Mouse (Mus musculus): ENCODE measurements around the gene Gtpbp3. TPM values are rescaled to one million over a fixed set of nuclear protein-coding genes. Genes with fewer than 3 reads are reported as not detected.

Gene Gtpbp3
- polyA plus RNA-seq, 1 experiment from 2014 or later = 20.0 TPM

DNA sequence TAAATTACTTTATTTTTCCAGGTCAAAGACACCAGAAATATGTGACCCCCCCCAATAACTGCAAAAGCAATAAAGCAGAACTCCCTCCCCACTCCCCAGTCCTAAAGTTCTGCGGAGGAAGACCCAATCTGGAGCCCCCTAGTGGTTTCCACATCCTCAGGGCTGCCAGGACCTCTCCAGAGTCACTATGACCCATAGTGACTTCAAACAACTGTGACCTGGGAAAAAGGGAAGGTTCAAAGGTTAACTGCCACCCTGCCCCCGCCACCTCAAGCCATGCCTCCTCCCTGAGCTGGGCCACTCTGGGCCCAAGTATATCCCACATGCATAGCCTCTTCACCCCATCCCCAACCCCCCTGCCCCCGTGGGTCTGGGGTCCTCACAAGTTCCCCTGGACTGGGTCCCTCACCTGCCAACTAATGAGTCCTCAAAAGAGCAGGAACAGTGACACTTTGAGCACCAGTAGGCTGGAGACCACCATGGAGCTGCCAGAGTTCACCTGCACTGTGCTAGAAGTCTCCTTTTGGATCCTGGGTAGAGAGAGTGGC, 46.4 kb downstream of the Gtpbp3 start:
- 40% methylated on average over 3 of the region's 3 CpGs for WGBS
- Histone ChIP-seq H3K9me3 (replicated peaks) (no peaks in the 10 kb centered on the region), H3K27me3 (ENCODE audit: low read depth, poor library complexity, severe bottlenecking) (peaks cover 44% of the 10 kb centered on the region), H3K4me1 (peaks cover 18% of the 10 kb centered on the region), H3K27ac (replicated peaks) (no peak overlapping the region), H3K36me3 (no peaks in the 10 kb centered on the region), H3K4me3 (no peak overlapping the region)
- DNase-seq (ENCODE audit: low spot score) = no peak

GRCm38 (mm10) chr8:71535663-71536062, 47.8 kb downstream of the Gtpbp3 start:
- WGBS = 65% methylated on average over 5 of the region's 5 CpGs
- H3K36me3 ChIP-seq = no peaks in the 10 kb centered on the region
- no peaks in the 10 kb centered on the region for H3K9me3 ChIP-seq (replicated peaks)
- no peak overlapping the region for H3K4me3 ChIP-seq
- H3K27me3 ChIP-seq (ENCODE audit: low read depth, poor library complexity, severe bottlenecking) = peaks cover 44% of the 10 kb centered on the region
- no peak for DNase-seq (ENCODE audit: low spot score)
- no peak overlapping the region for H3K27ac ChIP-seq (replicated peaks)
- H3K4me1 ChIP-seq = peaks cover 18% of the 10 kb centered on the region

- no peaks in the 10 kb centered on the region for H3K9me3 ChIP-seq (replicated peaks)
- H3K4me3 ChIP-seq = peak within 1 kb of the TSS; percentile 50
- peaks cover 18% of the 10 kb centered on the region for H3K4me1 ChIP-seq
- peaks cover 44% of the 10 kb centered on the region for H3K27me3 ChIP-seq (ENCODE audit: low read depth, poor library complexity, severe bottlenecking)
- H3K36me3 ChIP-seq = no peaks in the 10 kb centered on the region
- peak within 1 kb of the TSS; percentile 46; the same call in 1 of the 2 replicates for H3K27ac ChIP-seq (replicated peaks)
- peak; percentile 72 for DNase-seq (ENCODE audit: low spot score)
- 3% methylated on average over 37 of the region's 37 CpGs for WGBS
Observed at GRCm38 (mm10) chr8:71537028-71537867, 49.3 kb downstream of the Gtpbp3 start, which contains the start of gene Bst2. TSS of gene Bst2 (minus strand) at chr8:71537456.

DNA sequence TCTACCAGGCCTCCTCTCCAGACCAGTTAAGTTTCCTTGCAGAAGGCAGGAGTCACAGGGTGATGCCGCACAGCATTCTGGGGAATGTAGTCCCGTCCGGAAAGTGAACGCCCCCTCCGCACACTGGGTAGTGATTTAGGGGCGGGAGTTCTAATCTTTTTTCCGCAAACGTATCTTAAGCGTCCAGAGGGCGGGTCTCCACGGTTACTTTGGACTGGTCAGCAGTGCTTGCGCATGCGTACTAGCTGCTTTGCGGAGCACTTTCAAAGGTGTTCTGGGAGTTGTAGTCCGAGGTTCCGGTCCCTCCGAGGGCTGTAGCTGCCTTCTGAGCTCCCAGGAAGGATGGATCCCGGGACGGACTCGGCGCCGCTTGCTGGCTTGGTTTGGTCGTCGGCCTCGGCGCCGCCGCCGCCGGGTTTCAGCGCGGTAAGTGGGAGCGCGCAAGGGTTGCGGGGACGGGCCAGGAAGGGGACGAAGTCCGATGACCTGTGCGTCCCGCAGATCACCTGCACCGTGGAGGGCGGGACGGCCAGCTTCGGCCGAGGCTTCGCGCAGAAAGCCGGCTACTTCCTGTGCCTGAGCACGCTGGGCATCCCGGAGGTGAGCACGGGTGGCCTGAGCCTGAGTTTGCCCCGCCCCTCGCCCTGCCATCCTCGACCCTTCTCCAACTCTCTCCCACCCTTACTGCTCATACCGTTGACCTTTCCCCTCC, 54.9 kb downstream of the Gtpbp3 start, which contains the start of gene Mvb12a:
Gene Mvb12a, plus strand, starts transcription at position 291 of the 712 bp plus-strand sequence.
- peaks cover 27% of the 10 kb centered on the region for H3K36me3 ChIP-seq

GRCm38 (mm10) chr8:71543755-71544154, 55.9 kb downstream of the Gtpbp3 start:
- H3K4me3 ChIP-seq = peak overlapping the region; percentile 74
- H3K4me1 ChIP-seq = peaks cover 14% of the 10 kb centered on the region
- H3K27ac ChIP-seq (replicated peaks) = no peak overlapping the region
- H3K36me3 ChIP-seq = peaks cover 36% of the 10 kb centered on the region
- DNase-seq (ENCODE audit: low spot score) = no peak
- WGBS = 89% methylated on average over 9 of the region's 9 CpGs
- peaks cover under 1% of the 10 kb centered on the region; the same call in 1 of the 2 replicates for H3K27me3 ChIP-seq (ENCODE audit: low read depth, poor library complexity, severe bottlenecking)
- no peaks in the 10 kb centered on the region for H3K9me3 ChIP-seq (replicated peaks)

More for the DNA sequence above, 54.9 kb downstream of the Gtpbp3 start, which contains the start of gene Mvb12a:
- H3K27me3 ChIP-seq (ENCODE audit: low read depth, poor library complexity, severe bottlenecking) = peaks cover 10% of the 10 kb centered on the region
- WGBS = under 1% methylated on average over 55 of the region's 55 CpGs
- H3K4me3 ChIP-seq = peak within 1 kb of the TSS; percentile 74
- peak; percentile 97 for DNase-seq (ENCODE audit: low spot score)
- peak within 1 kb of the TSS; percentile 79 for H3K27ac ChIP-seq (replicated peaks)
- peaks cover 18% of the 10 kb centered on the region for H3K4me1 ChIP-seq
- H3K9me3 ChIP-seq (replicated peaks) = no peaks in the 10 kb centered on the region

DNA sequence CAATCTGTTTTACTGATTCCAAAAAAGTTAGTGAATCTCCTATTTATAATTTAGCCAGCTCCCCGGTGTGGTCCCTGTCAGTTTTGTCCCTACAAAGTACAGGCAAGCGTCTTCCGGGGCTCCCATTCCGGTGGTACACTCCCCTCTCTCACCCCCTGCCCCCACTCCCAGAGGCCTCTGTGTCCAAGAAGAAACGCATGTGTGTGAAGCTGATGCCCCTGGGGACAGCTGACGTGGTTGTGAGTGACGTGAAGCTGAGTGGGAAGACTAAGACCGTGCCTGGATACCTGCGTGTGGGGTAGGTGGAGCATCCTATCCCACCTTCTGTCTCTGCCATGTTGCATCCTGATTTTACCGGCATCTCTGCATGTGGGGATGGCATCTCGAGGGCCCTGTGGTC, 57.1 kb downstream of the Gtpbp3 start:
- Histone ChIP-seq H3K9me3 (replicated peaks) (no peaks in the 10 kb centered on the region), H3K27me3 (ENCODE audit: low read depth, poor library complexity, severe bottlenecking) (no peaks in the 10 kb centered on the region), H3K27ac (replicated peaks) (no peak overlapping the region), H3K36me3 (peaks cover 37% of the 10 kb centered on the region), H3K4me1 (peaks cover 14% of the 10 kb centered on the region), H3K4me3 (no peak overlapping the region)
- no peak for DNase-seq (ENCODE audit: low spot score)
- 93% methylated on average over 11 of the region's 11 CpGs for WGBS

GRCm38 (mm10) chr8:71547590-71547989, 59.7 kb downstream of the Gtpbp3 start:
- Histone ChIP-seq H3K9me3 (replicated peaks) (no peaks in the 10 kb centered on the region), H3K36me3 (peaks cover 37% of the 10 kb centered on the region), H3K4me1 (peaks cover 14% of the 10 kb centered on the region), H3K27me3 (ENCODE audit: low read depth, poor library complexity, severe bottlenecking) (no peaks in the 10 kb centered on the region), H3K27ac (replicated peaks) (no peak overlapping the region), H3K4me3 (no peak overlapping the region)
- no peak for DNase-seq (ENCODE audit: low spot score)
- 86% methylated on average over 7 of the region's 7 CpGs for WGBS

Other genes starting within 250 kb of the Gtpbp3 start
- 24.6 and 25.3 TPM in 2 replicates for gene Myo9b, start 215.4 kb upstream of the Gtpbp3 start, polyA plus RNA-seq (2016; fragmentation: Nextera tagmentation; extraction: Ambion mirVana)
- gene Haus8, start 215.2 kb upstream of the Gtpbp3 start, polyA plus RNA-seq (2016; fragmentation: Nextera tagmentation; extraction: Ambion mirVana) = 60.8 and 61.4 TPM in 2 replicates
- gene Use1, start 121.3 kb upstream of the Gtpbp3 start, polyA plus RNA-seq (2016; fragmentation: Nextera tagmentation; extraction: Ambion mirVana) = 68.5 and 74.3 TPM in 2 replicates
- gene Ocel1, start 116.8 kb upstream of the Gtpbp3 start, polyA plus RNA-seq (2016; fragmentation: Nextera tagmentation; extraction: Ambion mirVana) = 4.9 and 6.1 TPM in 2 replicates
- gene Nr2f6, start 106.1 kb upstream of the Gtpbp3 start, polyA plus RNA-seq (2016; fragmentation: Nextera tagmentation; extraction: Ambion mirVana) = 74.7 and 110 TPM in 2 replicates
- 5.0 and 6.3 TPM in 2 replicates for gene Ushbp1, start 92.3 kb upstream of the Gtpbp3 start, polyA plus RNA-seq (2016; fragmentation: Nextera tagmentation; extraction: Ambion mirVana)
- 112 TPM in 2 replicates for gene Babam1, start 91.2 kb upstream of the Gtpbp3 start, polyA plus RNA-seq (2016; fragmentation: Nextera tagmentation; extraction: Ambion mirVana)
- gene Ankle1, start 82.1 kb upstream of the Gtpbp3 start, polyA plus RNA-seq (2016; fragmentation: Nextera tagmentation; extraction: Ambion mirVana) = 49.6 and 51.6 TPM in 2 replicates
- gene Abhd8, start 24.4 kb upstream of the Gtpbp3 start, polyA plus RNA-seq (2016; fragmentation: Nextera tagmentation; extraction: Ambion mirVana) = 75.0 and 78.3 TPM in 2 replicates
- gene Mrpl34, start 23.1 kb upstream of the Gtpbp3 start, polyA plus RNA-seq (2016; fragmentation: Nextera tagmentation; extraction: Ambion mirVana) = 230 and 238 TPM in 2 replicates
- 131 and 141 TPM in 2 replicates for gene Dda1, start 18.9 kb upstream of the Gtpbp3 start, polyA plus RNA-seq (2016; fragmentation: Nextera tagmentation; extraction: Ambion mirVana)
- 3.0 and 3.4 TPM in 2 replicates for gene Ano8, start 2.1 kb upstream of the Gtpbp3 start, polyA plus RNA-seq (2016; fragmentation: Nextera tagmentation; extraction: Ambion mirVana)
- 39.4 and 45.2 TPM in 2 replicates for gene Plvap, start 23.6 kb downstream of the Gtpbp3 start, polyA plus RNA-seq (2016; fragmentation: Nextera tagmentation; extraction: Ambion mirVana)
- 0.14 and 0.28 TPM in 2 replicates for gene Ccdc194, start 37.6 kb downstream of the Gtpbp3 start, polyA plus RNA-seq (2016; fragmentation: Nextera tagmentation; extraction: Ambion mirVana)
- gene Bst2, start 49.4 kb downstream of the Gtpbp3 start, polyA plus RNA-seq (2016; fragmentation: Nextera tagmentation; extraction: Ambion mirVana) = 8.6 and 9.3 TPM in 2 replicates
- gene Mvb12a, start 54.8 kb downstream of the Gtpbp3 start, polyA plus RNA-seq (2016; fragmentation: Nextera tagmentation; extraction: Ambion mirVana) = 62.1 and 62.9 TPM in 2 replicates
- 0.14 TPM in 2 replicates for gene Tmem221, start 70.8 kb downstream of the Gtpbp3 start, polyA plus RNA-seq (2016; fragmentation: Nextera tagmentation; extraction: Ambion mirVana)
- gene Nxnl1, start 78.5 kb downstream of the Gtpbp3 start, polyA plus RNA-seq (2016; fragmentation: Nextera tagmentation; extraction: Ambion mirVana) = not detected in 2 replicates
- 21.5 and 27.0 TPM in 2 replicates for gene Slc27a1, start 80.8 kb downstream of the Gtpbp3 start, polyA plus RNA-seq (2016; fragmentation: Nextera tagmentation; extraction: Ambion mirVana)
- gene Pgls, start 104.1 kb downstream of the Gtpbp3 start, polyA plus RNA-seq (2016; fragmentation: Nextera tagmentation; extraction: Ambion mirVana) = 248 and 261 TPM in 2 replicates
- 4.5 and 5.4 TPM in 2 replicates for gene Fam129c, start 109.5 kb downstream of the Gtpbp3 start, polyA plus RNA-seq (2016; fragmentation: Nextera tagmentation; extraction: Ambion mirVana)
- 51.2 and 52.8 TPM in 2 replicates for gene Colgalt1, start 122.9 kb downstream of the Gtpbp3 start, polyA plus RNA-seq (2016; fragmentation: Nextera tagmentation; extraction: Ambion mirVana)
- 4.6 and 8.1 TPM in 2 replicates for gene Unc13a, start 183.7 kb downstream of the Gtpbp3 start, polyA plus RNA-seq (2016; fragmentation: Nextera tagmentation; extraction: Ambion mirVana)
- gene Jak3, start 188.2 kb downstream of the Gtpbp3 start, polyA plus RNA-seq (2016; fragmentation: Nextera tagmentation; extraction: Ambion mirVana) = 2.8 and 3.7 TPM in 2 replicates
- gene Insl3, start 201.1 kb downstream of the Gtpbp3 start, polyA plus RNA-seq (2016; fragmentation: Nextera tagmentation; extraction: Ambion mirVana) = 0.30 and 0.37 TPM in 2 replicates
- 0.67 and 0.89 TPM in 2 replicates for gene B3gnt3, start 213.7 kb downstream of the Gtpbp3 start, polyA plus RNA-seq (2016; fragmentation: Nextera tagmentation; extraction: Ambion mirVana)
- 17.7 and 25.4 TPM in 2 replicates for gene Fcho1, start 237.6 kb downstream of the Gtpbp3 start, polyA plus RNA-seq (2016; fragmentation: Nextera tagmentation; extraction: Ambion mirVana)

Measured in midbrain, embryonic 10.5 days (tissue).